Mouse (Mus musculus) c-Kit-positive CD71-positive TER-119-negative erythroid progenitor cells, embryonic 14.5 days (primary cell): ENCODE measurements around the gene Cldn24.

Experiments
- DNase-seq: peaks from one replicate; pipeline ENCODE4 v3.0.0-alpha.2; 2013; ENCODE audit warnings: low read depth

Gene Cldn24

GRCm38 (mm10) chr8:47832616-47833015, 10.7 kb downstream of the Cldn24 start:
- no peak for DNase-seq

- DNase-seq = no peak
Measured at GRCm38 (mm10) chr8:47833944-47834343, 12.0 kb downstream of the Cldn24 start.

- no peak for DNase-seq
Measured at GRCm38 (mm10) chr8:47843063-47843462, 21.1 kb downstream of the Cldn24 start.

GRCm38 (mm10) chr8:47843651-47844050, 21.7 kb downstream of the Cldn24 start:
- no peak for DNase-seq

- no peak for DNase-seq
Measured at GRCm38 (mm10) chr8:47845956-47846355, 24.0 kb downstream of the Cldn24 start.

GRCm38 (mm10) chr8:47847161-47847560, 25.2 kb downstream of the Cldn24 start:
- no peak for DNase-seq

- DNase-seq = no peak
Measured at GRCm38 (mm10) chr8:47847931-47848330, 26.0 kb downstream of the Cldn24 start.

GRCm38 (mm10) chr8:47849842-47850241, 27.9 kb downstream of the Cldn24 start:
- no peak for DNase-seq

- no peak for DNase-seq
Measured at GRCm38 (mm10) chr8:47851824-47852502, 30.0 kb downstream of the Cldn24 start.

- DNase-seq = no peak
Measured at GRCm38 (mm10) chr8:47852737-47853136, 30.8 kb downstream of the Cldn24 start.

GRCm38 (mm10) chr8:47853356-47853755, 31.4 kb downstream of the Cldn24 start:
- no peak for DNase-seq

GRCm38 (mm10) chr8:47859259-47859658, 37.3 kb downstream of the Cldn24 start:
- no peak for DNase-seq

GRCm38 (mm10) chr8:47866568-47866967, 44.6 kb downstream of the Cldn24 start:
- DNase-seq = no peak

- DNase-seq = peak; percentile 41
Measured at GRCm38 (mm10) chr8:47867067-47867466, 45.1 kb downstream of the Cldn24 start.
